Mouse (Mus musculus) gastrocnemius, adult 2 months (tissue): ENCODE data around the gene Ndufc1. TPM values are rescaled to one million over a fixed set of nuclear protein-coding genes. Genes with fewer than 3 reads are reported as not detected.
"Not testable (repeated sequence)": the region's sequence is repeated elsewhere in the genome, so short reads cannot be mapped to it uniquely, and the experiment has no call there.

ENCODE experiments used
- DNase-seq: peaks from one replicate; pipeline ENCODE4 v3.0.0; 2022
- H3K27ac ChIP-seq: fragments of 200-600 bp; 2 replicates; pipeline ENCODE4 v1.8.1; 2022; ENCODE audit warnings: mild to moderate bottlenecking
- H3K4me3 ChIP-seq: fragments of 200-600 bp; 2 replicates; pipeline ENCODE4 v1.8.1; 2022; ENCODE audit warnings: mild to moderate bottlenecking, moderate library complexity
- CTCF ChIP-seq: fragments of 200-600 bp; IDR thresholded peaks from 2 replicates; pipeline ENCODE4 v1.8.1; 2022; ENCODE audit warnings: antibody characterized with exemption, mild to moderate bottlenecking, moderate library complexity
- intact Hi-C: fragments of 180-260 bp; cut with DNase I; formaldehyde crosslinking; loops from one replicate; pipeline ENCODE4 v1.15.1; 2025
- total RNA-seq, 2 experiments: library from RNA; stranded (reverse); gene quantifications; 2 replicates each; pipeline ENCODE4 v1.2.3; 2021

Ndufc1 gene
- total RNA-seq, 2 experiments from 2014 or later: 1,007 to 1,209 TPM

DNA sequence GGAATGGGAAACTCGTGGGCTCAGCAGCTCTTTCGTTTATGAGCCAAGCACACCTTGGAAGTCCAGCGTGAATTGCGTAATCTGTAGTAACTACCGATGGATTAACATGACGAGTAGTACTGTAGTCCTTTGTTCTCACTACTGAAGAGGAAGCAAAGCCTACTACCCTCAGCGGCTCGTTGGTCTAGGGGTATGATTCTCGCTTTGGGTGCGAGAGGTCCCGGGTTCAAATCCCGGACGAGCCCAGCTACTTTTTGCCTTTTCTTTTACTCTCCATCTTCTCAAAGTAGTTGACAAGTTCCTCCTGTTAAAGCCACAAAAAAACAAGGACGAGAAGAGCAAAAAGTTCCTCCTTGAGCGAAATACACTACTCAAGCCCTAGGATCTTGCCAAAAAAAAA lies 50.6 kb downstream of the Ndufc1 start:
- no peak overlapping the region for H3K27ac ChIP-seq
- peak; percentile 50 for DNase-seq
- peak overlapping the region; percentile 75 for H3K4me3 ChIP-seq
- TF ChIP-seq CTCF: no peak
- intact Hi-C loops: loop anchor here (5.0 kb wide), 1 partner anchor 121 kb away; no protein-coding TSS in a partner anchor

DNA sequence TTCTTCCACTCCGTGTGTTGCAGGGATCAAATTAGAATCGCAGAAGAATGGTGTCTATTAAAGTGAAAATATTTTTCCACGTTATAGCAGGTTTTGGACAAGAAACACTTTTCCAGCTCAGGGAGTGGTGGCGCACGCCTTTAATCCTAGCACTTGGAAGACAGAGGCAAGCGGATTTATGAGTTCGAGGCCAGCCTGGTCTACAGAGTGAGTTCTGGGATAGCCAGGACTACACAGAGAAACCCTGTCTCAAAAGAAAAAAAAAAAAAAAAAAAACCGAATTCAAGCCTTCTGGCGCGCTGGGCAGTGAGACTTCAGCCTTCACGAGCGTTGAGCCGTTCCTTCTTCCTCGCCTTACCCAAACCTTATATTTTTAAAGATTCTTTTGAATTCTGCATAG lies 51.2 kb downstream of the Ndufc1 start:
- intact Hi-C loops: loop anchor here (5.0 kb wide), 1 partner anchor 120 kb away; no protein-coding TSS in a partner anchor
- no peak for DNase-seq
- H3K27ac ChIP-seq: no peak overlapping the region
- TF ChIP-seq CTCF: no peak
- H3K4me3 ChIP-seq: peak overlapping the region; percentile 75

DNA sequence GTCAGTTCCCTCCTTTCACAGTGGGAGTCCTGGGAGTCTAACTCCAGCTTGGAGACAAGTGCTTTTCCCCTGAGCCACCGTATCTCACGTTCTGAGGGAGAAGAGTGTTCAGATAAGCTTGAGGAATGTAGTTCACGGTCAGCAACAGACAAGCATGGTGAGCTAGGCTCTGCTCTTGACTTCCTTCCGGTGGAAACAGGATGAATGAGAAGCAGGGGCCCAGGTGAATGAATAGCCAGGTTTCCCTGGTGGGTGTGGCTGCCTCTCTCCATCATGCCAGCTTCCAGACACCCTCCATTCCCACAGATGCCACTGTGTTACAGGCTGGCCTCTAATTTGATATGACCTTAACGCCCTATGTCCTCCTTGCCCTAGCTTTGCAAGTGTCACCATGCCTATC lies 51.7 kb downstream of the Ndufc1 start:
- intact Hi-C loops: loop anchor here (5.0 kb wide), 1 partner anchor 120 kb away; no protein-coding TSS in a partner anchor
- H3K27ac ChIP-seq: no peak overlapping the region
- H3K4me3 ChIP-seq: no peak overlapping the region
- no peak for DNase-seq
- no peak for TF ChIP-seq CTCF

DNA sequence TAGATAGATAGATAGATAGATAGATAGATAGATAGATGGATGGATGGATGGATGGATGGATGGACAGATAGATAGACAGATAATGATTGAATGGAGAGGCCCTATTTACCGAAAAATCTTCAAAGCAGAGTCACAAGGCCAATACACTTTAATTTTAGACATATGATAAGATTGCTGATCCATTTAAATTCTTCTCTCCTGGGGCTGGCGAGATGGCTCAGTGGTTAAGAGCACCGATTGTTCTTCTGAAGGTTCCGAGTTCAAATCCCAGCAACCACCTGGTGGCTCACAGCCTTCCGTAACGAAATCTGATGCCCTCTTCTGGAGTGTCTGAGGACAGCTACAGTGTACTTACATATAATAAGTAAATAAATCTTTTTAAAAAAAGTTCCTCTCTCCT lies 53.8 kb downstream of the Ndufc1 start:
- not testable (repeated sequence) for H3K27ac ChIP-seq, DNase-seq, H3K4me3 ChIP-seq
- intact Hi-C loops: loop anchor here (5.0 kb wide), 1 partner anchor 118 kb away; no protein-coding TSS in a partner anchor

Other genes with a start within 250 kb of the Ndufc1 start
- gene Noct, start 184.5 kb downstream of the Ndufc1 start, total RNA-seq: 10 to 100 TPM; 23.7 to 34.3 TPM
- 10 to 100 TPM; 50.7 to 53.2 TPM for gene Elf2, start 68.3 kb downstream of the Ndufc1 start, total RNA-seq
- not detected for gene Mgarp, start 12.2 kb downstream of the Ndufc1 start, total RNA-seq
- gene Naa15, start 6.2 kb upstream of the Ndufc1 start, total RNA-seq: 10 to 100 TPM; 44.5 to 50.0 TPM
- gene Rab33b, start 74.9 kb upstream of the Ndufc1 start, total RNA-seq: 1 to 10 TPM; 8.1 to 8.7 TPM
- gene Setd7, start 151.9 kb upstream of the Ndufc1 start, total RNA-seq: 100 to 1,000 TPM; 148 to 167 TPM